Mouse (Mus musculus) ES-Bruce4 (cell line): ENCODE measurements around the gene Psme2.

Experiments used
- CTCF ChIP-seq: IDR thresholded peaks from one replicate; pipeline ENCODE4 v1.8.1; 2011; ENCODE audit warnings: low read depth, low read length
- EP300 ChIP-seq: IDR thresholded peaks from 2 replicates; pipeline ENCODE4 v1.6.1; 2011; ENCODE audit warnings: low read depth, low read length; ENCODE audit not compliant: insufficient read depth
- POLR2A ChIP-seq: IDR thresholded peaks from one replicate; pipeline ENCODE4 v1.8.1; 2011; ENCODE audit warnings: low read length; ENCODE audit not compliant: insufficient read depth

DNA sequence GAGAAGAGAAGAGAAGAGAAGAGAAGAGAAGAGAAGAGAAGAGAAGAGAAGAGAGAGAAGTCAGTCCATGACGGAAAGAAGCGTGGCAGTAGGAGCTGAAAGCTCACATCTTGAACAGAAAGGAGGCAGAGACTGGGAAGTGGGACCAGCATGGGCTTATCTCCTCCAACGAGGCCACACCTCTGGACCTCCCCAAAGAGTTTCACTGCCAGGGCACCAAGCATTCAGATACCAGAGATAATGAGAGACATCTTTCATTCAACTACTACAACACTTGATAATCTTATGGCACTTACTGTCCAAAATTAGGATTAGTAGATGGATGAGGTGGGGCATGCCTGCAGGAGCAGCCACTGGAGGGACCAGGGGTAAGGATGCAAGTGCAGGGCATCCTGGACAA lies 35.1 kb downstream of the Psme2 start:
- TF ChIP-seq POLR2A (no peak), CTCF (no peak), EP300 (no peak)
